Mouse (Mus musculus): ENCODE data around the gene Hcfc1r1. TPM values are rescaled to one million over a fixed set of nuclear protein-coding genes. Genes with fewer than 3 reads are reported as not detected.

Hcfc1r1 gene
- polyA plus RNA-seq, 1 experiment from 2014 or later, result 137 TPM

GRCm38 (mm10) chr17:23699131-23700077 lies 26.0 kb downstream of the Hcfc1r1 start:
- Histone ChIP-seq H3K36me3 (ENCODE audit: control insufficient read depth, insufficient read depth, low read length) (no peaks in the 10 kb centered on the region), H3K27ac (ENCODE audit: low read length) (peak overlapping the region; percentile 67), H3K9me3 (replicated peaks; ENCODE audit: control insufficient read depth, low read length, poor library complexity, severe bottlenecking) (no peaks in the 10 kb centered on the region), H3K4me2 (ENCODE audit: low read length) (peak overlapping the region; percentile 97), H3K4me1 (ENCODE audit: control insufficient read depth, insufficient read depth, low read length) (peaks cover 8% of the 10 kb centered on the region), H3K4me3 (ENCODE audit: low read depth, low read length) (peak overlapping the region; percentile 81), H3K9ac (ENCODE audit: low read depth, low read length) (peak overlapping the region; percentile 81), H3K27me3 (ENCODE audit: control insufficient read depth, insufficient read depth, low read depth, low read length) (peaks cover 17% of the 10 kb centered on the region)
- WGBS, result under 1% methylated on average over 88 of the region's 101 CpGs
- peak; percentile 67 for ATAC-seq

GRCm38 (mm10) chr17:23700079-23700478 lies 26.7 kb downstream of the Hcfc1r1 start:
- H3K4me2 ChIP-seq (ENCODE audit: low read length), result peak overlapping the region; percentile 97
- H3K9ac ChIP-seq (ENCODE audit: low read depth, low read length), result peak overlapping the region; percentile 81
- H3K27ac ChIP-seq (ENCODE audit: low read length), result peak overlapping the region; percentile 67
- peaks cover 17% of the 10 kb centered on the region for H3K27me3 ChIP-seq (ENCODE audit: control insufficient read depth, insufficient read depth, low read depth, low read length)
- peak; percentile 98 for ATAC-seq
- H3K36me3 ChIP-seq (ENCODE audit: control insufficient read depth, insufficient read depth, low read length), result no peaks in the 10 kb centered on the region
- peak overlapping the region; percentile 81 for H3K4me3 ChIP-seq (ENCODE audit: low read depth, low read length)
- peaks cover 8% of the 10 kb centered on the region for H3K4me1 ChIP-seq (ENCODE audit: control insufficient read depth, insufficient read depth, low read length)
- WGBS, result 0% methylated on average over 18 of the region's 28 CpGs
- no peaks in the 10 kb centered on the region for H3K9me3 ChIP-seq (replicated peaks; ENCODE audit: control insufficient read depth, low read length, poor library complexity, severe bottlenecking)

- no peak overlapping the region for H3K9ac ChIP-seq (ENCODE audit: low read depth, low read length)
- no peak overlapping the region for H3K4me2 ChIP-seq (ENCODE audit: low read length)
- H3K4me3 ChIP-seq (ENCODE audit: low read depth, low read length), result no peak overlapping the region
- no peaks in the 10 kb centered on the region for H3K9me3 ChIP-seq (replicated peaks; ENCODE audit: control insufficient read depth, low read length, poor library complexity, severe bottlenecking)
- no peak overlapping the region for H3K27ac ChIP-seq (ENCODE audit: low read length)
- 84% methylated on average over 9 of the region's 9 CpGs for WGBS
- ATAC-seq, result no peak
- peaks cover 4% of the 10 kb centered on the region; the same call in 1 of the 2 replicates for H3K27me3 ChIP-seq (ENCODE audit: control insufficient read depth, insufficient read depth, low read depth, low read length)
- H3K4me1 ChIP-seq (ENCODE audit: control insufficient read depth, insufficient read depth, low read length), result peaks cover 8% of the 10 kb centered on the region
- H3K36me3 ChIP-seq (ENCODE audit: control insufficient read depth, insufficient read depth, low read length), result no peaks in the 10 kb centered on the region
These were observed 29.9 kb downstream of the Hcfc1r1 start for GRCm38 (mm10) chr17:23703301-23703700.

- Histone ChIP-seq H3K9ac (ENCODE audit: low read depth, low read length) (no peak overlapping the region), H3K27ac (ENCODE audit: low read length) (no peak overlapping the region), H3K4me1 (ENCODE audit: control insufficient read depth, insufficient read depth, low read length) (peaks cover 3% of the 10 kb centered on the region; the same call in 1 of the 2 replicates), H3K4me2 (ENCODE audit: low read length) (no peak overlapping the region), H3K27me3 (ENCODE audit: control insufficient read depth, insufficient read depth, low read depth, low read length) (no peaks in the 10 kb centered on the region; the same call in 1 of the 2 replicates), H3K4me3 (ENCODE audit: low read depth, low read length) (no peak overlapping the region), H3K36me3 (ENCODE audit: control insufficient read depth, insufficient read depth, low read length) (no peaks in the 10 kb centered on the region), H3K9me3 (replicated peaks; ENCODE audit: control insufficient read depth, low read length, poor library complexity, severe bottlenecking) (no peaks in the 10 kb centered on the region)
- WGBS, result 52% methylated on average over 7 of the region's 7 CpGs
- no peak for ATAC-seq
These were observed 31.3 kb downstream of the Hcfc1r1 start for GRCm38 (mm10) chr17:23704741-23705140.

- Histone ChIP-seq H3K27ac (ENCODE audit: low read length) (no peak overlapping the region), H3K9me3 (replicated peaks; ENCODE audit: control insufficient read depth, low read length, poor library complexity, severe bottlenecking) (no peaks in the 10 kb centered on the region), H3K4me2 (ENCODE audit: low read length) (no peak overlapping the region), H3K4me1 (ENCODE audit: control insufficient read depth, insufficient read depth, low read length) (no peaks in the 10 kb centered on the region), H3K4me3 (ENCODE audit: low read depth, low read length) (no peak overlapping the region), H3K27me3 (ENCODE audit: control insufficient read depth, insufficient read depth, low read depth, low read length) (no peaks in the 10 kb centered on the region; the same call in 1 of the 2 replicates), H3K9ac (ENCODE audit: low read depth, low read length) (no peak overlapping the region), H3K36me3 (ENCODE audit: control insufficient read depth, insufficient read depth, low read length) (no peaks in the 10 kb centered on the region)
- 79% methylated on average over 7 of the region's 7 CpGs for WGBS
- ATAC-seq, result 0 out of 2 replicates have a peak, but pooled peaks have one; percentile 36
These were observed 32.2 kb downstream of the Hcfc1r1 start for GRCm38 (mm10) chr17:23705525-23706104.

- no peaks in the 10 kb centered on the region for H3K4me1 ChIP-seq (ENCODE audit: control insufficient read depth, insufficient read depth, low read length)
- H3K27me3 ChIP-seq (ENCODE audit: control insufficient read depth, insufficient read depth, low read depth, low read length), result no peaks in the 10 kb centered on the region; the same call in 1 of the 2 replicates
- no peak overlapping the region for H3K9ac ChIP-seq (ENCODE audit: low read depth, low read length)
- H3K4me2 ChIP-seq (ENCODE audit: low read length), result no peak overlapping the region
- no peak overlapping the region for H3K4me3 ChIP-seq (ENCODE audit: low read depth, low read length)
- H3K27ac ChIP-seq (ENCODE audit: low read length), result no peak overlapping the region
- ATAC-seq, result peak; percentile 49; the same call in 1 of the 2 replicates
- 3% methylated on average over 3 of the region's 3 CpGs for WGBS
- no peaks in the 10 kb centered on the region for H3K9me3 ChIP-seq (replicated peaks; ENCODE audit: control insufficient read depth, low read length, poor library complexity, severe bottlenecking)
- H3K36me3 ChIP-seq (ENCODE audit: control insufficient read depth, insufficient read depth, low read length), result no peaks in the 10 kb centered on the region
These were observed 32.8 kb downstream of the Hcfc1r1 start for GRCm38 (mm10) chr17:23706212-23706611.

- Histone ChIP-seq H3K4me3 (ENCODE audit: low read depth, low read length) (no peak overlapping the region), H3K4me1 (ENCODE audit: control insufficient read depth, insufficient read depth, low read length) (no peaks in the 10 kb centered on the region), H3K36me3 (ENCODE audit: control insufficient read depth, insufficient read depth, low read length) (no peaks in the 10 kb centered on the region), H3K9me3 (replicated peaks; ENCODE audit: control insufficient read depth, low read length, poor library complexity, severe bottlenecking) (no peaks in the 10 kb centered on the region), H3K4me2 (ENCODE audit: low read length) (no peak overlapping the region), H3K9ac (ENCODE audit: low read depth, low read length) (no peak overlapping the region), H3K27ac (ENCODE audit: low read length) (no peak overlapping the region), H3K27me3 (ENCODE audit: control insufficient read depth, insufficient read depth, low read depth, low read length) (no peaks in the 10 kb centered on the region)
- ATAC-seq, result no peak
- 65% methylated on average over 2 of the region's 2 CpGs for WGBS
These were observed 43.6 kb downstream of the Hcfc1r1 start for GRCm38 (mm10) chr17:23717003-23717402.

- H3K4me1 ChIP-seq (ENCODE audit: control insufficient read depth, insufficient read depth, low read length), result no peaks in the 10 kb centered on the region
- H3K9me3 ChIP-seq (replicated peaks; ENCODE audit: control insufficient read depth, low read length, poor library complexity, severe bottlenecking), result no peaks in the 10 kb centered on the region
- H3K27ac ChIP-seq (ENCODE audit: low read length), result no peak overlapping the region
- no peaks in the 10 kb centered on the region for H3K36me3 ChIP-seq (ENCODE audit: control insufficient read depth, insufficient read depth, low read length)
- 20% methylated on average over 1 of the region's 1 CpGs for WGBS
- no peak overlapping the region for H3K4me3 ChIP-seq (ENCODE audit: low read depth, low read length)
- H3K9ac ChIP-seq (ENCODE audit: low read depth, low read length), result no peak overlapping the region
- ATAC-seq, result no peak
- no peaks in the 10 kb centered on the region for H3K27me3 ChIP-seq (ENCODE audit: control insufficient read depth, insufficient read depth, low read depth, low read length)
- H3K4me2 ChIP-seq (ENCODE audit: low read length), result no peak overlapping the region
These were observed 46.1 kb downstream of the Hcfc1r1 start for GRCm38 (mm10) chr17:23719455-23719854.

GRCm38 (mm10) chr17:23721886-23722285 lies 48.5 kb downstream of the Hcfc1r1 start:
- Histone ChIP-seq H3K4me1 (ENCODE audit: control insufficient read depth, insufficient read depth, low read length) (peaks cover 7% of the 10 kb centered on the region; the same call in 1 of the 2 replicates), H3K36me3 (ENCODE audit: control insufficient read depth, insufficient read depth, low read length) (no peaks in the 10 kb centered on the region), H3K27me3 (ENCODE audit: control insufficient read depth, insufficient read depth, low read depth, low read length) (no peaks in the 10 kb centered on the region), H3K9ac (ENCODE audit: low read depth, low read length) (no peak overlapping the region), H3K4me3 (ENCODE audit: low read depth, low read length) (no peak overlapping the region), H3K27ac (ENCODE audit: low read length) (no peak overlapping the region), H3K9me3 (replicated peaks; ENCODE audit: control insufficient read depth, low read length, poor library complexity, severe bottlenecking) (no peaks in the 10 kb centered on the region), H3K4me2 (ENCODE audit: low read length) (no peak overlapping the region)
- ATAC-seq, result no peak
- WGBS, result 87% methylated on average over 2 of the region's 2 CpGs
